Mouse (Mus musculus): Measurements from ENCODE around the gene Tnnt1.

DNA sequence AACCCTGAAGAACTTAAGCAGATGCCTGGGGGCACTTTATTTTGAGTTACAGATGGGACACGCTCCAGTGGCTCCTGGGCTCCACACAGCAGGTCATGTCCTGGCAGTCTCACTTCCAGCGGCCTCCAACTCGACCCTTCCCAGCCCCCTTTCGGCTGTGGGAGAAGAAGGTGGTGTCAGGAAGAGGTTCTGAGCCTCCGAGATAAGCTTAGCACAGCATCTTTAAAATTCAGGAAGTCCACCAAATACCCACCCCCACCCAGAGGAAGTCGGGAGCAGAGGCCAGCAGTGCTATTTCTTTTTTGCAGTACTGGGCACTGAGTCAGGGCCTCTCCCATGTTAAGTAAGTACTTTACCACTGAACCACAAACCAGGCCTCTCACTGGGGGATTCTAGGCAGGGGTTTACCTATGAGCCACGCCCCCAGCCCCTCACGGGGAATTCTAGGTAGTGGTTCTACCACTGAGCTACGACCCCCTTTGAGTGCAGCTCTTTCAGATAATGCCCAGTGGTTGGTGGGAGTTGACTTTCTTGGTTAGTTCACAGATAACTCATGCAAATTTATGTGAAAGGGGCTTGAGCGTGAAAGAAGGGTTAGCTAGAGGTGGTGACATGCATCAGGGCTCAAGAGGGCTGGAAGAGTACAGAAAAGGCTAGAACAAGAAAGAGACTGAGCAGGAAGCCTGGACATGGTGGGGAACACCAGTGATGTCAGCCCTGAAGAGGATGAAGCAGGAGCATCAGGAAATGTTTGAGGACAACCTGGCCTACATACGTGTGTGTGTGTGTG is 11.3 kb downstream of the Tnnt1 start:
- no peak for TF ChIP-seq CTCF (IDR thresholded peaks at IDR 0.05; ENCODE audit: borderline replicate concordance, insufficient read depth, low read depth, low read length)
- TF ChIP-seq POLR2A (IDR thresholded peaks at IDR 0.05; ENCODE audit: borderline replicate concordance, insufficient read depth, low read length) = no peak
